Mouse (Mus musculus) left cerebral cortex, adult 8-10 months (tissue): ENCODE measurements at regions not wholly inside any gene's neighbourhood (a gene's known extent, or its start where the extent isn't known, plus 50 kb on each side); places are given as distances from the start of the nearest gene placed in this dataset.

Experiments used
- DNase-seq, 2 experiments: peaks; one replicate each; pipeline ENCODE4 v3.0.0; 2022; ENCODE audit warnings: low spot score in 2 of 2

DNA sequence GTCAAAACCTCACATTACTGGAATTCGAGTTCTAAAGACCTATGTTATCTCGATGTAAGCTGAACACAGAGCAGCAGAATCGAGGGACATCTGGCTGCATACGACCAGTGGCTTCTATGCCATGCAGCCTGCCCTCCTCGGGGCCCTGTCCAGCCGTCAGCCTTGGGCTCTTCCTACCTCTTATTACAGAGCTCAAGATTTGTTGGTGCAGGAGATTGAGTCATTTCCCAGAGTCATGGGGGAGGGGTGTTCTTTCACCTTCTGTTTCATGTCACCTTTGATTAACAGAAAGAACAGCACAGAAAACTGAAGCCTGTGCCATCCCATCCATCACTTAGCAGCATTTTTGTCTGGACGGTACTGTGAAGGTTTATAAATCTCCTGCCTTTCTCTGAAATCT is 52.1 kb downstream of the Sst start:
- no peak for DNase-seq

DNA sequence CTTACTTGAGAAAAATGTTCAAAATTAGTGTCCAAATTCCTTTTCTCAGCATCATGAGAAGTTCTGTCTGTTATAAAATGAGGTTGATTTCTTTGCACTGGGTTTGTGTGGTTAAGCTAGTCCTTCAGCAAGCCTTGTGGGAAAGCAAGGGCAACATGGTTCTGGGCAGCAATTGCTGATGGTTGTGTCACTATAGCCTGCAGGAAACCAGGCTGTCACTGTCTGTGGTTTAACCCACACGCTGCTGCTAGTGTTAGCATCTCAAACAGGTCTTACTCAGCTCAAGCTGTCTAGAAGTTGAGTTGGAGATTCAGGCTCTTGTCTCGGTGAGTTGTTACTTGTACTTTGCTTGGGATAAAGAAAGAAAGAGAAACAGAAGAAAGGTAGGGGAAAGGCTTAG is 52.6 kb downstream of the Sst start:
- no peak for DNase-seq

DNA sequence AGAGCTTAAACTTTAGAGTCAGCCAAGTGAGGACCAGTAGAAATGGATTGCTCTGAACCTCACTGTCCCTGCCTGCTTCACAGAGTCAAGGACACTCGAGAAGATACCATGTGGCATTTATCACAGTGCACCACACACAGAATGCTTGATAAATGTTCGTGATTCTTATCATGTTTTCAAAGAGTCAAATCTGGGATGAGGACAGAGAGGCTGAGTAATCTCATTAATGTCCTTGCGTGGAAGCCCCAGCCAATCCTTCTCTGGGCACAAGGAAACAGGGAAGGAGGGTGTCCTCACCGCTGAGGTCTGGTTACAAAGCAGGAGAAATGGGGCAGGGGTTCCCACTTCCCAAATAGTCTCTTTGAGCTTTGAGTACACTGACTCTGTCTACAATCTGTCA is 55.8 kb downstream of the Sst start:
- DNase-seq = no peak

DNA sequence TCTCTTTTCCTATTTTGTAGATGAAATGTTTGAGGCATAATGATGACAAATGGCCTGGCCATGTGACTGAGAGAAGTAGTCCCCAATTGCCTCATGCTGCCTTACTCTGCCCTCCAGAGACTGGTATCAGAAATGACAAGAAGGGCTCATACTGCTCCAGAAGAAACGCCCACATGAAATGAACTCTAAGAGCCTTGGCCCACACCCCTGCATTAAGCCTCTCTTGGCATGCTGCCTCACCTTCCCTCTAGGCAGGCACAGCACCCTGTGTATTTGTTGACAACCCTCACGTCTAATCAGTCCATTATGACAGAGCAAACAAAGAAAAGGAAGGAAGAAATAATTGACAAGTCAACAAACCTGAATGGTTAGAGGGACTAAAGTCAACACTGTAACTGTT is 57.2 kb downstream of the Sst start:
- DNase-seq = no peak

DNA sequence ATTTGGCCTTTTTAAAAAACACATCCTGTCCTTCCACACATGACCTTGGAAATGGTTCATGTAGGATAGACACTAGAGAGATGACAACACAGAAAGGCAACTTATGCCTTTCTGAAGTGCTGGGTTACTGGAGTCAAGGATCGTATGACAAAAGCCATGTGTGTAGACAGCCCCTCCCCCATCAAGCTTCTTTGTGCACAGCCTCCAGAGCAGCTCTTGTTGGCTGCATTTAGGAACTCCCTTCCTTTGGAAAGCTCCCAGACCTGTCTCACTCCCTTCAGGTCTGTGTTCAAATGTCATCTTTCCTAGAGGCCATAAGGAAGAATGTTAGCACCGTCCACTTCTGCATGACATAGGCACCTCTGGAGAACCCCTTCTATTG is 57.7 kb downstream of the Sst start:
- DNase-seq = no peak

DNA sequence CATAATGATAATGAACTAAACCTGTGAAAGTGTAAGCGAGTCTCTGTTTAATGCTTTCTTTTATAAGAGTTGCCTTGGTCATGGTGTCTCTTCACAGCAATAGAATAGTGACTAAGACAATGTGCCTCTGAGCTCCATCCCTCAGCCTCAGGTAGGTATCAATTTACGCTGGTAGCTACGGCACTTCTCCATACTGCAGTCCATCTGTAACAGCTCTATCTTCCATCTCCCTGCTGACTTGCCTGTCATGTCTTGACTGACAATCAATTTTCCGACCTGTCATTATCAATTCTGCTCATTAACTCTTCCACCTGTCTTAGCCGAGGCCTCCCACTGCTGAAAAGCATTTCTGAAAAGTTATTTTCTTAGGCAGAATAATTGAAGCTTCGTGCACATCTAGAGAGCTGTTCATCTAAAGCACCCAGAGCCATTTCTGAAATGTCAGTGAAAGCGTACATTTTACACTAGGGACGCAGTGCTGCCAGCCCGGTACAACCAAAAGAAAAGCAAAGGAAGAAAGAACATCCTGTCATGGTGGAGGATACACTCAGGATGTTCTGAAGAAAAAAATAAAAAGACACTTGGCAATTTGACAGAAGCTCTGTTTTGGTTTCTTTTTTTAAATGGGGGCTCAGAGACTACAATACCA is 58.2 kb downstream of the Sst start:
- DNase-seq = no peak

DNA sequence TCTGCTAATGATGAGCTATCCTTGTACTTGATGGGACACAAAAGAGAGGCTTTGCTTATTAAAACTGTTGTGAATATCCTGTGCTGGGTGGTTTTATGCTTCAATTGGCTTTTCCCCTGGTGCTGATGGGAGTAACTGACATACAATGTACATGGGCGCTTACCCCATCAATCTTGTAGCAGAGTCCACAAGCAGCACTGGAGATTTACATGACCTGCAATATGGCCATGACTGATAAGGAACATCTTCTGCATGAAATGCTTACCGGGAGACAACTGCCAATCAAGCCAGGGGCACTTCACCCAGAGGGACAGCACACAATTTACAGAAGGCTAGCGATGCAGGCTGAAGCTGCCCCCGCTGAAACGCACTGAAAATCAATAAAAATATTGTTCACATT is 65.1 kb downstream of the Sst start:
- no peak for DNase-seq

DNA sequence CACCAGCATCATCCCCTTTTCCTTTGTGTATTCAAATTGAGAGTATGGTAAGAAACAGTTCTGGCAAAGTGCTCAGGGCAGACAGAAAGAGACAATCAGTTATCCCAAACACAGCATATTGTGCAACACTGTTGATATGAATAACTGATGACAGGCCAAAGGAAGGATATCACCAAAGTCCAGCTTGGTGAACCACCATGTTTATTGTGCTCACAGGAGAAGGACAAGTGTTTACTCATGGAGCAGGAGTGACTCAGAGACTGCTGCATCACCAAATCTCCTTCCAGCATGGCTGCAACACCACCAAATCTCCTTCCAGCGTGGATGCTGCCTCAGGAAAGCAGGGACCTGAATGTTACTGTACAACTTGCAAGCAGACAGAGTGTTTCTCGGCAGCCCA is 105.5 kb downstream of the Sst start:
- DNase-seq = no peak

DNA sequence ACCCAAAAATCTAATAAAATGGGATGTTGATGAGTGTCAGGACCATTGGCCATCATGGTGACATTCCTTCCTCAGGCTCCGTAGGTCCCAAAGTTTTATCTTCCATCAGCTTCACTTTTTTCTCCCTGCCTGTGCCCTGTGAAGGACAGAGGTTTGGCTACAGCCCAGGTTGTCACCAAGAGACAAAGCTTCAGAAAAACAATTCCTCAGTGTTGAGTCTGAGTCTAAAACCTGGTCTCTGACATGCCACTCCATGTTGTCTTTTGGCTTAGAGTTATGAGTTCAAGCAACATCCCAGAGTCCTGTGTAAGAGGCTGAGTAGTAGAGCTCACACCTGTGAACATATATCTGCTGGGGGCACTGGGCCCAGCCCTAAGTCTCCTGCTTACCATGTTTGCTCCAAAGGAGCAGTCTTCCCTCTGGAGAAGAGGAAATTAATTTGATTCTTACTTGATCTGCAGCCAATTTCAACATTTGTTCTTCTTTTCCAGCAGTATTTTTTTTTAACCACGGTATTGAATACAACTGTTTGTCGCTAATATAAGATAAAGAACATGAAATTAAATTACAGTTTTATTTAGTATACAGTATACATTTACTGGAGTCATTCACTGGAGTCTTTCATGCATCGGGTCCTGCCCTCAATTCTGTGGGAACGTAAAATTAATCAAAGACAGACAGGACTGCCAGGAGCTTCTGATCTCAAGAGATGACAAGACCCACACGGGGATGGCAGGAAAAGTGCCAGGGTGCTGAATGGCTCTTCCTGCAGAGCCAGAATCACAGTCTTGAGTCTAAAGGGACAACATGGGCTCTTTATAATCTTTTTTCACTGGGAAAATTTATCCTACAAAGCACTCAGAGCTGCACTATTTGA is 106.5 kb downstream of the Sst start:
- no peak for DNase-seq

DNA sequence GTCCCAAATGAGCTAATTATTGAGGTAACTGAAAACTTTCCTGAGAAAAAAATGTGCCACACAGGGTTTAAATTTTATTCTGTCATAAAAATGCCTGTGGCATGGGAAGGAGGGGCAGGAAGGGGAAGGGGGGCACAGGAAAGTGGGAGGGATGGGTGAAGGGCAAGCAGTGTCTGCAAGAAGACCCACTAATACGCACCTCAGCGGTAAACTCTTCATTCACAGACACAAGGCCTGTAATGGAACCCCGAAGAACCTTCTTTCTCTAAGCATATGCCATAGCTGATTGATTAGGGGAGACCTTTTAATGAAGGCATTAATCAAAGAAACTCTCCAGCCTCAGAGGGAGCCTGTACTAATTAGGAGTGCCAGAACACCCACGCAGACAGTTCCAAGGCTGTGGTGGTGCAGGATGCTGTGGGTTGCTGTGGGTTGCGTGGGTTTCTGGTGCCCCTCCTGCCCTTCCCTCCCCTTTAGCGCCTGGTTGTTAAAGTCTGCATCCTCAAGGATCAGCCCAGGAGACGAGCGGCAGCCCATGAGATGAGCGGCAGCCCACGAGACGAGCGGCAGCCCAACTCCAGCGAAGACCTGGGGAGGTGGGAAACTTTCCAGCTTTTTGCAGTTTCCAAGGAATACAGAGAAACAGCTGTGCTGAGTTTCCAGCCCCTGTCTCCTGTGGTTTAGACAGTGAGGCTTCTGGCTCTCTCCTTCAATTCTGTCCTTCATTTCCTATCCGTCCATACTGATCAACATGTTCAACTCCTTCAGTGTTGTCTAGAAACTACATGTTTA is 110.1 kb downstream of the Sst start:
- no peak for DNase-seq

DNA sequence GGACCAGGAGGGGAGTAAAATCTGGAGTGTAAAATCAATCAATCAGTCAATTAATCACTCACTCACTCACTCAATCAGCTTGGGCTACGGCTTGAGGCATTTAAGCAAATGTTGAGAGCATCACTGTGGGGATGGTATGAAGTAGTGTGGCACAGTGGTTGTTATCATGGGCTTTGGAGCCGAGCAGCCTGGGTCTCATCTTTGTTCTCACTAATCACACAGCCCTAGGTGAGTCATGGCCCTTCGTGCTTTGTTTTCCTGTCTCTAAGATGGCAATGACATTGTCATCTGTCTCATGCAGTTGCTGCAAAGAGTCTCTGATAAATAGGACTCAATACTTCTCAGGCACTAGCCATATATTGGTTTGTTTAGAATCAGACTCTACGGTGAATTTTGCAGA is 112.9 kb downstream of the Sst start:
- DNase-seq = no peak

DNA sequence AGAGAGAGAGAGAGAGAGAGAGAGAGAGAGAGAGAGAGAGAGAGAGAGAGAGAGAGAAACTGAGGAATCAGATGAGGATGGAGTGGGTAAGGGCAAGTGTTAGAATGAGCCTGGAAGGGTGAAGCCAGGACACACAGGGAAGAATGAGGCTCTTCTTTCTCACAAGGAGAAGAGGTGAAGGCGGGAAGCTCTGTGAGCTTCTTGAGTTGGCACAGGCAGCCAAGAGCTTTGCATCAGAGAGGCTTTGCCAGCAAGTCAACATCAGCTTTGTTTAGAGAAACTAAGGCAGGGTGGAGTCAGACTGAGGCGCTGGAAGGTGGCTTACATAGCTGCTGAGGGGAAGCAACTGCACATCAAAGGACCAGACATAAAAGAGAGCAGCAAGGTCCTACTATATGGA is 113.7 kb downstream of the Sst start:
- no peak for DNase-seq

DNA sequence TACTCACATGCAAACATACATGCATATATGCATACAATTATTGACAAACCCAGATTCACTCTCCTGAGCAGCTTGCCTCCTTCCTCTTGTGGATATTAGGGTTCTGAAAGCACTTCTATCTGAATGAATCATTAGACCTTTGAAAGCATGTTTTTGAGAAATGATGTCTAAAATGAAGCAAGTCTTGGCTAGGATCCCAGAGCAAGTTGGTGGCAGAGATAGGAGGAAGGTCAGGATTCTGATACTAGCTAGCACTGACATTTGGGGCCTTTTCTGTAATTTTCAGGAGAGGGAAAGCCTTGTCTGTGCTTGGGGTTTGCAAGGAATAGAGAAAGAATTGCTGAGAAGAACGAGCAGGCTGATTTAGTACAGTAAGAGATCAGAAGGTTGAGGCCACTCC is 114.3 kb downstream of the Sst start:
- no peak for DNase-seq

DNA sequence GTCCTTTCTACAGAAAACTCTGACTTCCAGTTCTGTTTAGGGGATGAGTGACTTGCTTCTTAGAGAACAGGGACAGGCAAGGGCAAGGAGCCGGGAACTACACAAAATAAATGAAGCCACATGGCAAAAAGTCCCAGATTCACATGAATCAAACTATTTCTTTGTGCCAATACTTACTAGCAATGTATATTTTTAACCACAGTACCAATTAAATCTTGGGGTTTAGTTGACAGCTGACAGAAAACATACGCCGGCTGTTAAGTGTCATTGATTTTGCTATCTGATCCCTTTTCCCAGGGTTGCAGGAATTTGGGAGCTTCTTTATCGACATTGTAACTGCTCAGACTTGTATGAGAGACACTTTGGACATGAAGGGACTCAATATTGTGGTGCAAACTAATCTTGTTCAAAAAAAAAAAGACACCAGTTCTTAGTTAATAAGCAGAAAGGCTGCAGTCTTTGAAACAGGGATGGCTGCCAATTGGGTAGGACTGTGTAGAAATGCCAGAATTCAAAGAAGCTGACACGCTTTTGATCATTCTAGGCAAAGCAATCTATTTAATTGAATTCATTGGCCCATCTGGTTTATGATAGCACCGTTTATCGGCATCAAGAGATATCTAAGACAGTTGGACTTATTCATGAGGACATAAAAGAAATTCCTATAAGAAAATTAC is 132.5 kb downstream of the Sst start:
- DNase-seq = no peak

DNA sequence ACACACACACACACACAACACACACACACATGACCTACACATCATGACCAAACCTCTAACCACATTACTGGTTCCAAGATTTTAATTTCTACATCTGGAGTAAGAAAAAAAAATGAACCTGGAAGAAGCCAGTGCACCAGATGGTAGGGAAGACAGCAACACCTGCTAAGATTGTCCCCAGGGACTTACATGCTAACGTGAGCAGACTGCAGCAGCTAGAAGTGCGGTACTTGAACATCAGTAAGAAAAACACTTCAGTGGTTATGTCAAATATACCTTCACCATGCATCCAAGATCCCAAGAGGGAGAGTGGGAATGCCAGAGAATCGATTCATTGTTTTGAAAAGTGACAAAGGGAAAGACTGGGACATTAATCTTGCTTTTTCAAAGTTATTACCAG is 153.7 kb downstream of the Sst start:
- peak in 1 of 2 experiments; percentile 10 for DNase-seq

DNA sequence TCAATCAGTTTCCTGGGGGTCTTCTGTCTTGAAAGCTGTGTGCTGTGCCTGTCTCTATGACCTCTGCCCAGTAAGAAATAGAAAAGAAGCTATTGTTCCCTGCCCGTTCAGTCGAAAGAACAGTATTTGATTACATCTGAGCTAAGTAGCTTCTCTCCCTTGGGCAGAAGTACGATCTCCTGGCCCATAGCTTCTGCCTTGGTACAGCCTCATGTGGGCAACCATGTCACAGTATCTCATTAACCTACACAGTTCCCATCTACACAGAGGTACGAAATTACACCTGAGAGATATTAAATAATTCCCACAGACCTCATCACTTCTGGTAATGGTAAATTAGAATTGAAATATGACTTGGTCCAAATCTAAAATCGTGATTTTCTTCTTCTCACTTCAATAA is 155.0 kb downstream of the Sst start:
- DNase-seq = no peak

DNA sequence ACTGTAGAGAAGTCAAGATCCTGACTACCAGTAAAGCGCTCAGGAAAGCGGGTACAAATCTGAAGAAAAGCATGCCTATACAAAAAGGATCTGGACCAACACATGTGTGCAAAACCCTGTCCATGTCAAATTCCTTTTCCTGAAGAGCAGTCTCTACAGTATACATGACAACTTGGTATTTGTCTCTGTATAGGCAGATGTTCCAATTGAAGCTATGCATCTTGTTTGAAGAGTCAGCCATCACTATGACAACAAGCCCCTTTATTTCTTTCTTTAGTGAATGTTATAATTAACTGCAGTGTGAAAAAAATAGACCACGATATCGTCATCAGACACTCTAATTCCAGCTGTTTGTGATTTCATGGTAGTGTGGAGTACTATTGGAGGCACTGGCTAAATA is 164.2 kb downstream of the Sst start:
- no peak for DNase-seq

DNA sequence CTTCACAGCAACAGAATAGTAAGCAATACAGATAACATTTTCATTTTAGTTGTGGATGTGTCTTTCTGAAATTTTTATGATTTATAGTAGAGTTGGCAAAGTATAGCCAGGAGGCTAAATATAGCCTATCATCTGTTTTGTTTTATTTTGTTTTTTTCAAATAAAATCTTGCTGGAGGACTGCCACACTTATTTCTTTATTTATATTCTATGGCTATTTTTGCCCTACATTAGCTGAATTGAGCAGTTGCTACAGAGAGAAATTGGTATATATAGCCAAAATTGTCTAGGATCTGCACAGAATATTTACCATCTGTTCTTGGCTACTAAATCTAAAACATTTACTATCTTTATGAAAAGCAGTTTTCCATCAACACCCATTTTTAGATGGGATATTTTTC is 169.0 kb downstream of the Sst start:
- no peak for DNase-seq

DNA sequence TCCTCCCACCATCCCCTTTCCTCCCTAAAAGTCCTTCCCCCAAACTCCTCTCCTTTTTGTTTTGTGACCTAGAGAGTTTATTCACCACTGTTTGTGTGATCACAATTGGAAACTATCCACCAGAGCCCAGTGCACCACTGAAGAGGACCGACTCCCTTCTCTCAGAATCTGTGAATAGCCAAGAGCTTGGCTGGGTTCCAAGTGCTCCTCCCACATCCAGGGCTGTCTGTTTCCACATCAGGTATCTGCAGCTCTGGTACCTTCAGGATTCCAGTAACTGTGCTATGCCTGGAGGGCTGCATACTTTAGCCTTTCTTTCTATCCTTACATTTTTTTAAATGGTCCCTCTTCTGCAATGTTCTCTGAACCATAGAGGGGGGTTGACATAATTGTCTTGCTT is 180.5 kb upstream of the Masp1 start:
- no peak for DNase-seq

DNA sequence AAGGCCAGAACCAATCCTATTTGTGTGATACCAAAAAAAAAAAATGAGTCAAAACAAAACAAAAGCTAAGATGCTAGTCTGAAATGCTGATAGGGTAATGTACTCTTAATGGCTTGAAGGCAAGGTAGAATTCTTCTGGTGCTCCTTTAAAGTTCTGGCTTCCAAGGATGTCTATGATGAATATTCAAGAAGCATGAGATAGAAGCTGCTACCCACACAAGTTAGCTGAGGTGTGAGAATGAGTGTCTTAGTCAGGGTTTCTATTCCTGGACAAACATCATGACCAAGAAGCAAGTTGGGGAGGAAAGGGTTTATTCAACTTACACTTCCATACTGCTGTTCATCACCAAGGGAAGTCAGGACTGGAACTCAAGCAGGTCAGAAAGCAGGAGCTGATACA is 173.6 kb upstream of the Masp1 start:
- peak in 1 of 2 experiments; percentile 22 for DNase-seq

DNA sequence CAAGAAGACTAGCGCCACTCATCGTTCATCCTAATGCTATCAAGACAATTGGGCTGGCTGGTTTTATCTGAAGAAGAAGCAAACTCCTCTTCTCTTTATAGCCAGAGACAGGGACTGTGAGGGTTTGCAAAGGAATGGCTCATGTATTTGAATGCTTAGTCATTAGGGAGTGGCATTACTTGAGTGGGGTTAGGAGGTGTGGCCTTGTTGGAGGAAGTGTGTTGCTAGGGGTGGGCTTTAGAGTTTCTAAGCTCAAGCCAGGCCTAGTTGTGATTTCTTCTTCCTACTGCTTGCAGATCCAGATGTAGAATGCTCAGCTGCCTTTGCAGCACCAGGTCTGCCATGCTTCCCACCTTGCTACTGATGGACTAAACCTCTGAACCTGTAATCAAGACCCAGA is 169.4 kb upstream of the Masp1 start:
- DNase-seq = no peak

DNA sequence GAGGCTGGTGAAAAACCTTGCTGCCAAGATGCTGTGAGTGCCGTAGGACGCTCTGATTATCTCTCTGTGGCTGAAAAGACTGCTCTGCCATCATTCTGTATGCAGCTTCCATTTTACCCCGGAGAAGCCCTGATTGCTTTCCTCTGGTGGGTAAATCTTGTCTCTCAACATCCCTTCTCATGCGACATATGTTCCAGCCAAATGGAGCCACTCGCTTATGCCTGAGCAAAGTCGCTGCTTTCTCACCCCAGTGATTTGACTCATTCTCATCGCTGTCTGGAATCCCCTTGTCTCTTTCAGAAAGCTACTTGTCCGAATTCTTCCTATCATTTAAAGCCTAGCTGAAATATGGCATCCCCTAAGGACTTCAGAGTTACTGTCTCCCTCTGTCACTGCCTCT is 166.2 kb upstream of the Masp1 start:
- peak in 1 of 2 experiments; percentile 13 for DNase-seq
